Mouse (Mus musculus) bone marrow, adult 2 months (tissue): ENCODE data around the gene Susd4.

Source experiments
- CTCF ChIP-seq: fragments of 200-500 bp; IDR thresholded peaks from 2 replicates; pipeline ENCODE4 v1.5.1; 2011; ENCODE audit warnings: low read length, control low read depth; ENCODE audit not compliant: control insufficient read depth, insufficient read depth
- POLR2A ChIP-seq: fragments of 200-500 bp; IDR thresholded peaks from 2 replicates; pipeline ENCODE4 v1.6.1; 2011; ENCODE audit warnings: low read depth, mild to moderate bottlenecking, control low read depth, low read length, borderline replicate concordance; ENCODE audit not compliant: control insufficient read depth

DNA sequence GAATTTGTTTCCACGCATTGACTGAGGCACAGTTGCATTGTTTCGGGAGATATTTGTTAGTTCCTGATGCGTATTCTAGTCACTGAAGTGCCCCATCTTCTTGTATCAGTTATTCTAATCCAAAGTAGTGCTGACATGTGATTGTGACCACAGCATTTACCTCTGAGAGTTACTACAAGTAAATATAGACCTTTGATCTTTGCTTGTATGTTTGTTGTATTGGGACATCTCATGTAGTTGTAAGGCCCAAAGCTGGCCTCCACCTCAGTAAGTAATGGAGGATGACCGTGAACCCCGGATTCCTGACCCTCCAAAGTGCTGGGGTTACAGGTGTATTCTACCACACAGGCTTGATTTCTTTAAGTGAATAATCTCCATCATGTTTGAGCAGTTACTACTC lies 152.5 kb downstream of the Susd4 start:
- no peak for TF ChIP-seq CTCF
- TF ChIP-seq POLR2A: no peak
